Mouse (Mus musculus) adrenal gland, adult 2 months (tissue): Measurements from ENCODE around the gene Zfp747. TPM values are rescaled to one million over a fixed set of nuclear protein-coding genes. Genes with fewer than 3 reads are reported as not detected.

Experiments used
- DNase-seq: peaks from one replicate; pipeline ENCODE4 v3.0.0; 2021
- polyA plus RNA-seq: library from polyadenylated mRNA; depleted of rRNA; stranded (reverse); fragments of >200 nt; gene quantifications from 2 replicates; pipeline ENCODE4 v1.2.3, GENCODE M21; 2012; rRNA removed
- total RNA-seq, 2 experiments: library from RNA; stranded (reverse); gene quantifications; 2 replicates each; pipeline ENCODE4 v1.2.3; 2021

The Zfp747 gene
- total and polyA plus RNA-seq, 3 experiments = 6.7 to 11.2 (median 8.0) TPM

DNA sequence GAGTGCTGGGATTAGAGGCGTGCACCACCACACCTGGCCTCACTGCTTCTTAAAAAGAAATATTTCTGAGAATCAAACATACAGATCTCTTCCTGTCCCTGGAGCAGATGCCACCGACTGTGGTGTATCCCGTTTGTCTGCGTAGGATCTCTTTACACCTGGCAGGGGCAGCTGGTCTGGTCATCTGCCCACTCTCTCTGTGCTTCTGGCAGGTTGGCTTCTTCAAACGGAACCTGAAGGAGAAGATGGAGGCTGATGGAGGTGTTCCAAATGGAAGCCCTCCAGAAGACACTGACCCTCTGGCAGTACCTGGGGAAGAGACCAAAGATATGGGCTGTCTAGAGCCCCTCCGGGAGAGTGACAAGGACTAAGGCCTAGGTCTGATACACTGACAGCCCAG lies 42.6 kb downstream of the Zfp747 start:
- no peak for DNase-seq

DNA sequence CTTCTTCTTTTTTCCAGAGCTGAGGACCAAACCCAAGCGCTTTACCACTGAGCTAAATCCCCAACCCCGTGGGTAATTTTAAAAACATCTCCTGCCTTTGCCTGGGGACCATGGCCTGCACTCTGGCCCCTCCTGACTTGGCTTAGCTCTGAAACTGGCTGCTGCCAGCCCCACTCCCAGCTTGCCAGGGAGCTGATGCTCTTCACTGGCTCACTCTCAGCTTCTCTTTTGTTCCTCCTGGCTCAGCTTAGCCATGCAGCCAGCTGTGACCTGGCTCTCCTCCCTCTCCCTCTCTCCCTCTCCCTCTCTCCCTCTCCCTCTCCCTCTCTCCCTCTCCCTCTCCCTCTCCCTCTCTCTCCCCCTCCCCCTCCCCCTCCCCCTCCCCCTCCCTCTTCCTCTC lies 49.2 kb downstream of the Zfp747 start:
- DNase-seq = no peak

DNA sequence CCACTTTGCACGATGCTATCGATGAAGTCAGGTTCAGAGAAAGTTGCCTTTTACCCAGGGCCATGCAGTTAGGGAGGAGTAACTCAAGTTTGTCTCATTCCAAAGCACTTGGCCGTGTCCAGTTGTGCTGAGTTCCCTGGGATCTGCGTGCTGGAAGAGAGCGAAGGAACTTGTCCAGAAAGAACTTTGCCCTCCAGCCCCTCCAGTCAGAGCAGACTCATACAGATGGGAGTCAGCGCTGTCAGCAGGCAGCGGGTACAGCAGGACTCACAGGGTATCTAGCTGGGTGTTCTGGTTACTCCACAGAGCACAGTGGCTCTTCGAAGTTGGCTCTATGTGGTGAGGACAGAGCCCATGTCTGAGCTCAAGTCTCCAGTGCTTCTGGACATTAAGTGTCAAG lies 50.3 kb downstream of the Zfp747 start:
- DNase-seq = no peak

DNA sequence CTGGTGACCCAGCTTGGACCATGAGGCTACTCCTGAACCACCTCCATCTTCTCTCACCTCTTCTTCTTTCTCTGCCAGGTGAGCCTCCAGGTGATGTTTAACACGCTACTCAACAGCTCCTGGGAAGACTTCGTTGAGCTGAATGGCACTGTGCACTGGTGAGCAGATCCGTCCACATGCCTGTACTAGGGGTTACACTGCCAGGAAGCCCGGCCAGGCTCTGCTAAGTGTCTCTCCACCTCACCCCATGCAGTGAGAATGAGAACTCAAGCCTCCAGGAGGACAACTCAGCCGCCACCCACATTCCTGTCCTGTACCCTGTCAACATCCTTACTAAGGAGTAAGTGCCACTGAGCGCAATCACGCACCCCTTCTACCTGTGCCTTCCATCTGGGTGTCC lies 50.9 kb downstream of the Zfp747 start:
- no peak for DNase-seq

Other genes with a start within 250 kb of the Zfp747 start
- gene Spn, start 238.2 kb downstream of the Zfp747 start, total RNA-seq = 1 to 10 TPM in 1 of 2 experiments, under 1 TPM in 1; 0.58 to 1.0 TPM
- 1.0 and 2.0 TPM in 2 replicates for gene Spn, start 238.2 kb downstream of the Zfp747 start, polyA plus RNA-seq
- gene Cd2bp2, start 180.0 kb downstream of the Zfp747 start, total RNA-seq = 10 to 100 TPM; 37.6 to 67.6 TPM
- 12.7 and 13.8 TPM in 2 replicates for gene Cd2bp2, start 180.0 kb downstream of the Zfp747 start, polyA plus RNA-seq
- gene Tbc1d10b, start 167.6 kb downstream of the Zfp747 start, total RNA-seq = 10 to 100 TPM; 36.0 to 43.6 TPM
- 31.5 and 35.1 TPM in 2 replicates for gene Tbc1d10b, start 167.6 kb downstream of the Zfp747 start, polyA plus RNA-seq
- 1 to 10 TPM; 2.2 to 2.3 TPM for gene Mylpf, start 167.2 kb downstream of the Zfp747 start, total RNA-seq
- not detected in 2 replicates for gene Mylpf, start 167.2 kb downstream of the Zfp747 start, polyA plus RNA-seq
- 10 to 100 TPM; 11.7 to 12.7 TPM for gene Zfp553, start 143.0 kb downstream of the Zfp747 start, total RNA-seq
- 18.3 and 20.5 TPM in 2 replicates for gene Zfp553, start 143.0 kb downstream of the Zfp747 start, polyA plus RNA-seq
- gene Sept1, start 142.9 kb downstream of the Zfp747 start, total RNA-seq = 10 to 100 TPM in 1 of 2 experiments, 1 to 10 TPM in 1; 7.1 to 11.4 TPM
- gene Sept1, start 142.9 kb downstream of the Zfp747 start, polyA plus RNA-seq = 8.6 and 10.9 TPM in 2 replicates
- 10 to 100 TPM; 27.1 to 32.4 TPM for gene Zfp771, start 131.8 kb downstream of the Zfp747 start, total RNA-seq
- gene Zfp771, start 131.8 kb downstream of the Zfp747 start, polyA plus RNA-seq = 295 and 338 TPM in 2 replicates
- 10 to 100 TPM; 34.7 to 37.6 TPM for gene Dctpp1, start 115.3 kb downstream of the Zfp747 start, total RNA-seq
- gene Dctpp1, start 115.3 kb downstream of the Zfp747 start, polyA plus RNA-seq = 45.1 and 57.1 TPM in 2 replicates
- gene Sephs2, start 102.0 kb downstream of the Zfp747 start, total RNA-seq = 100 to 1,000 TPM in 1 of 2 experiments, 10 to 100 TPM in 1; 90.0 to 118 TPM
- gene Sephs2, start 102.0 kb downstream of the Zfp747 start, polyA plus RNA-seq = 41.8 and 46.5 TPM in 2 replicates
- 1 to 10 TPM; 1.7 to 2.4 TPM for gene Itgal, start 79.8 kb downstream of the Zfp747 start, total RNA-seq
- gene Itgal, start 79.8 kb downstream of the Zfp747 start, polyA plus RNA-seq = 1.6 and 1.7 TPM in 2 replicates
- 10 to 100 TPM; 30.5 to 32.3 TPM for gene Zfp768, start 30.5 kb downstream of the Zfp747 start, total RNA-seq
- gene Zfp768, start 30.5 kb downstream of the Zfp747 start, polyA plus RNA-seq = 52.5 and 54.2 TPM in 2 replicates
- gene 9130019O22Rik, start 11.1 kb upstream of the Zfp747 start, total RNA-seq = 1 to 10 TPM; 4.4 to 6.3 TPM
- 2.5 and 3.3 TPM in 2 replicates for gene 9130019O22Rik, start 11.1 kb upstream of the Zfp747 start, polyA plus RNA-seq
- gene E430018J23Rik, start 17.6 kb upstream of the Zfp747 start, total RNA-seq = 10 to 100 TPM in 1 of 2 experiments, 1 to 10 TPM in 1; 7.1 to 10.3 TPM
- gene E430018J23Rik, start 17.6 kb upstream of the Zfp747 start, polyA plus RNA-seq = 8.9 and 10.0 TPM in 2 replicates
- 1 to 10 TPM; 5.0 to 8.1 TPM for gene Zfp764, start 30.8 kb upstream of the Zfp747 start, total RNA-seq
- 4.1 and 4.5 TPM in 2 replicates for gene Zfp764, start 30.8 kb upstream of the Zfp747 start, polyA plus RNA-seq
- 10 to 100 TPM; 13.3 to 15.3 TPM for gene Zfp688, start 46.0 kb upstream of the Zfp747 start, total RNA-seq
- gene Zfp688, start 46.0 kb upstream of the Zfp747 start, polyA plus RNA-seq = 30.2 and 33.8 TPM in 2 replicates
- 1 to 10 TPM; 3.9 to 4.6 TPM for gene Zfp689, start 73.1 kb upstream of the Zfp747 start, total RNA-seq
- gene Zfp689, start 73.1 kb upstream of the Zfp747 start, polyA plus RNA-seq = 7.0 and 7.1 TPM in 2 replicates
- gene Prr14, start 83.6 kb upstream of the Zfp747 start, total RNA-seq = 10 to 100 TPM; 49.0 to 56.8 TPM
- 73.2 and 87.0 TPM in 2 replicates for gene Prr14, start 83.6 kb upstream of the Zfp747 start, polyA plus RNA-seq
- gene Fbrs, start 103.1 kb upstream of the Zfp747 start, total RNA-seq = 10 to 100 TPM; 54.8 to 90.7 TPM
- gene Fbrs, start 103.1 kb upstream of the Zfp747 start, polyA plus RNA-seq = 46.0 and 57.8 TPM in 2 replicates
- 10 to 100 TPM; 68.6 to 90.2 TPM for gene Srcap, start 135.9 kb upstream of the Zfp747 start, total RNA-seq
- gene Srcap, start 135.9 kb upstream of the Zfp747 start, polyA plus RNA-seq = 29.3 and 41.2 TPM in 2 replicates
- 10 to 100 TPM; 19.1 to 19.7 TPM for gene Gm42715, start 143.5 kb upstream of the Zfp747 start, total RNA-seq
- 4.0 and 6.7 TPM in 2 replicates for gene Gm42715, start 143.5 kb upstream of the Zfp747 start, polyA plus RNA-seq
- gene Tmem265, start 185.3 kb upstream of the Zfp747 start, total RNA-seq = not detected
- 0.39 and 2.5 TPM in 2 replicates for gene Tmem265, start 185.3 kb upstream of the Zfp747 start, polyA plus RNA-seq
- 10 to 100 TPM; 37.3 to 44.4 TPM for gene Phkg2, start 197.3 kb upstream of the Zfp747 start, total RNA-seq
- gene Phkg2, start 197.3 kb upstream of the Zfp747 start, polyA plus RNA-seq = 48.3 and 53.2 TPM in 2 replicates
- gene Ccdc189, start 212.5 kb upstream of the Zfp747 start, total RNA-seq = 10 to 100 TPM in 1 of 2 experiments, 1 to 10 TPM in 1; 7.6 to 11.4 TPM
- 4.8 and 6.1 TPM in 2 replicates for gene Ccdc189, start 212.5 kb upstream of the Zfp747 start, polyA plus RNA-seq
- 10 to 100 TPM; 54.9 to 55.7 TPM for gene Rnf40, start 212.7 kb upstream of the Zfp747 start, total RNA-seq
- gene Rnf40, start 212.7 kb upstream of the Zfp747 start, polyA plus RNA-seq = 19.3 and 23.3 TPM in 2 replicates
- 10 to 100 TPM; 16.3 to 21.2 TPM for gene Zfp629, start 239.7 kb upstream of the Zfp747 start, total RNA-seq
- 14.0 and 15.5 TPM in 2 replicates for gene Zfp629, start 239.7 kb upstream of the Zfp747 start, polyA plus RNA-seq